28 mouse cellular contexts compared by ENCODE assay signal in the genomic region with DNA sequence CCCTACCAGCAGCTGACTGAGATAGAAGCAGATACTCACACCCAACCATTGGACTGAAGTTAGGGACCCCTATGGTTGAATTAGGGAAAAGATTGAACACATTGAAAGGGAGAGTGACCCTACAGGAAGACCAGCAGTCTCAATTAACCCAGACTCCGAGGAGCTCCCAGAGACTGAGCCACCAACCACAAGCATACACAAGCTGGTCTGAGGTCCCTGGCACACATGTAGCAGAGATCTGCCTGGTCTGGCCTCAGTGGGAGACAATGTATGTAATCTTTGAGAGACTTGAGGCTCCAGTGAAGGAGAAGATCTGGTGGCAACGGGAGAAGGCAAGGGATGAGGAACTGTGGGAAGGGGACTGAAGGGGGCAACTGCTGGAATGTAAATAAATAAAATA.
"Had no signal": no experiment of that assay in that cellular context is flagged by ENCODE, and none has a peak within 500 bp of the region (broad histone marks: within the 10 kb centered on the region; RNA-seq: fewer than 3 reads in every experiment).

No protein-coding gene starts in this region.

- H3K4me3 ChIP-seq: embryonic facial prominence, embryonic 10.5 days; embryonic facial prominence, embryonic 12.5 days; embryonic facial prominence, embryonic 13.5 days; embryonic facial prominence, embryonic 15.5 days; erythroblast, embryonic 14.5 days; forebrain, embryonic 10.5 days; forebrain, embryonic 12.5 days; forebrain, embryonic 13.5 days; forebrain, embryonic 15.5 days; gastrocnemius, adult 2 months; heart, adult 2 months had no signal

- H3K4me2 ChIP-seq: embryonic facial prominence, embryonic 12.5 days; embryonic facial prominence, embryonic 13.5 days; embryonic facial prominence, embryonic 15.5 days; forebrain, embryonic 12.5 days; forebrain, embryonic 13.5 days; forebrain, embryonic 15.5 days had no signal

- ATAC-seq: forebrain, embryonic 13.5 days; forebrain, embryonic 14.5 days; forebrain, embryonic 15.5 days; forebrain, embryonic 16.5 days; forebrain, postnatal 0 days had no signal

- DNase-seq: cerebellum, adult 2 months; cerebellum, adult 8-10 months; cerebellum, adult 9-10 months; cerebellum, adult 9-11 months; cerebellum, postnatal 10 days; cerebellum, postnatal 14 days; cerebellum, postnatal 25 days; cerebellum, postnatal 36 days; embryo, embryonic 11 days; forebrain, postnatal 0 days; gastrocnemius, adult 2 months; gastrocnemius, postnatal 10 days; gastrocnemius, postnatal 14 days; gastrocnemius, postnatal 25 days; gastrocnemius, postnatal 36 days; heart, adult 18-20 months; heart, adult 2 months had no signal

- H3K9me3 ChIP-seq: embryonic facial prominence, embryonic 10.5 days; embryonic facial prominence, embryonic 12.5 days; embryonic facial prominence, embryonic 13.5 days; embryonic facial prominence, embryonic 15.5 days; forebrain, embryonic 10.5 days; forebrain, embryonic 12.5 days; forebrain, embryonic 13.5 days; forebrain, embryonic 15.5 days had no signal

- H3K27me3 ChIP-seq: embryonic facial prominence, embryonic 12.5 days; embryonic facial prominence, embryonic 13.5 days; embryonic facial prominence, embryonic 15.5 days; forebrain, embryonic 12.5 days; forebrain, embryonic 13.5 days; forebrain, embryonic 15.5 days had no signal

- H3K36me3 ChIP-seq: embryonic facial prominence, embryonic 10.5 days; embryonic facial prominence, embryonic 12.5 days; embryonic facial prominence, embryonic 13.5 days; embryonic facial prominence, embryonic 15.5 days; forebrain, embryonic 10.5 days; forebrain, embryonic 12.5 days; forebrain, embryonic 15.5 days had no signal

- H3K9ac ChIP-seq: embryonic facial prominence, embryonic 12.5 days; embryonic facial prominence, embryonic 13.5 days; embryonic facial prominence, embryonic 15.5 days; forebrain, embryonic 12.5 days; forebrain, embryonic 13.5 days; forebrain, embryonic 15.5 days; forebrain, postnatal 0 days had no signal

- H3K4me1 ChIP-seq: embryonic facial prominence, embryonic 10.5 days; embryonic facial prominence, embryonic 12.5 days; embryonic facial prominence, embryonic 13.5 days; embryonic facial prominence, embryonic 15.5 days; forebrain, embryonic 10.5 days; forebrain, embryonic 12.5 days; forebrain, embryonic 13.5 days; forebrain, embryonic 15.5 days had no signal

- H3K27ac ChIP-seq: embryonic facial prominence, embryonic 10.5 days; embryonic facial prominence, embryonic 12.5 days; embryonic facial prominence, embryonic 13.5 days; embryonic facial prominence, embryonic 15.5 days; forebrain, embryonic 10.5 days; forebrain, embryonic 12.5 days; forebrain, embryonic 13.5 days; forebrain, embryonic 15.5 days; gastrocnemius, adult 2 months; heart, adult 2 months had no signal
